Mouse (Mus musculus) C2C12 (cell line): Measurements from ENCODE around the gene Ppm1b. TPM values are rescaled to one million over a fixed set of nuclear protein-coding genes. Genes with fewer than 3 reads are reported as not detected.
"Not testable (repeated sequence)": the region's sequence is repeated elsewhere in the genome, so short reads cannot be mapped to it uniquely, and the experiment has no call there.

Source experiments
- H3K27me3 ChIP-seq: one replicate; pipeline ENCODE4 v1.6.1; 2011; ENCODE audit not compliant: control insufficient read depth, insufficient read depth, insufficient read length
- H3K36me3 ChIP-seq: one replicate; pipeline ENCODE4 v1.6.1; 2011; ENCODE audit not compliant: control insufficient read depth, insufficient read depth
- H3K4me3 ChIP-seq: one replicate; pipeline ENCODE4 v1.5.1; 2011; ENCODE audit warnings: mild to moderate bottlenecking, control low read depth; ENCODE audit not compliant: poor library complexity, insufficient read depth, severe bottlenecking
- H3K79me2 ChIP-seq: one replicate; pipeline ENCODE4 v1.6.1; 2011; ENCODE audit not compliant: control insufficient read depth, insufficient read depth
- H3K79me3 ChIP-seq: one replicate; pipeline ENCODE4 v1.6.1; 2011; ENCODE audit warnings: low read depth, control low read depth
- H3ac ChIP-seq: one replicate; pipeline ENCODE3; 2011; ENCODE audit warnings: low read depth; ENCODE audit not compliant: control insufficient read depth, insufficient read length
- CEBPB ChIP-seq: IDR thresholded peaks from one replicate; pipeline ENCODE4 v1.6.1; 2011; ENCODE audit warnings: low read depth, mild to moderate bottlenecking, control low read depth, moderate library complexity
- CTCF ChIP-seq: IDR thresholded peaks from one replicate; pipeline ENCODE4 v1.5.1; 2011; ENCODE audit not compliant: control insufficient read depth, insufficient read depth, insufficient read length
- FOSL1 ChIP-seq: IDR thresholded peaks from one replicate; pipeline ENCODE4 v1.8.0; 2011; ENCODE audit warnings: mild to moderate bottlenecking, low read length; ENCODE audit not compliant: poor library complexity, insufficient read depth, severe bottlenecking
- MAX ChIP-seq: IDR thresholded peaks from one replicate; pipeline ENCODE4 v1.6.1; 2011; ENCODE audit warnings: mild to moderate bottlenecking, control low read depth
- MYOD1 ChIP-seq: IDR thresholded peaks from one replicate; pipeline ENCODE4 v1.6.1; 2011; ENCODE audit warnings: low read depth; ENCODE audit not compliant: control insufficient read depth, insufficient read length
- MYOG ChIP-seq: IDR thresholded peaks from one replicate; pipeline ENCODE4 v1.6.1; 2011; ENCODE audit not compliant: control insufficient read depth, insufficient read length; ENCODE audit errors: extremely low read depth
- USF1 ChIP-seq: IDR thresholded peaks from one replicate; pipeline ENCODE4 v1.6.1; 2011; ENCODE audit warnings: low read depth, mild to moderate bottlenecking, control low read depth, moderate library complexity
- polyA plus RNA-seq: library from polyadenylated mRNA; unstranded; fragments of >200 nt; fragmentation: generic; extraction: Trizol; gene quantifications from one replicate; pipeline ENCODE4 v1.2.1, GENCODE M21; 2012; ENCODE audit warnings: missing spikeins

Gene Ppm1b
- polyA plus RNA-seq, 1 experiment, result 23.3 TPM

DNA sequence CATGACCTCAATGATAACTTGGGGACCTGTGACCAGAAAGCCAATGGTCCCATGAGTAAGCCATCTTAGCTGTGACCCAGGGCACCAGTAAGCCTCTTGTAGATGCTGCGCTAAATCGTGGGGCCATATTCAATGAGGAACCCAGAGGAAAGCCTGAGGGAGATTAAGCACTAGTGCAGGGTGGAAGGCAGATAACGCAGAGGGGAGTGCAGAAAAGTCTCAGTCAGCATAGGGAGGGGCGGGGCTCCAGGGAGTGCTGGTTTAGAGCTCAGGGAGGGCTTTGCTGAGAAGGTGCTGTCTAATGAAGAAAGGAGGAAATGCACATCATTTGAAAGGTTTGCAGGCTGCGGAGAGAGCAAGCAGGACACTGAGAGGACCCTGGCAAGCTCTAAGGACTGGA, 22.6 kb upstream of the Ppm1b start:
- no peak overlapping the region for H3ac ChIP-seq
- H3K79me2 ChIP-seq, result no peaks in the 10 kb centered on the region
- H3K4me3 ChIP-seq, result no peak overlapping the region
- H3K79me3 ChIP-seq, result no peaks in the 10 kb centered on the region
- TF ChIP-seq USF1, result no peak
- TF ChIP-seq CTCF, result no peak
- TF ChIP-seq FOSL1, result no peak
- TF ChIP-seq MYOD1, result no peak
- TF ChIP-seq MAX, result no peak
- TF ChIP-seq CEBPB, result no peak
- no peak for TF ChIP-seq MYOG
- H3K27me3 ChIP-seq, result no peaks in the 10 kb centered on the region
- H3K36me3 ChIP-seq, result no peaks in the 10 kb centered on the region

DNA sequence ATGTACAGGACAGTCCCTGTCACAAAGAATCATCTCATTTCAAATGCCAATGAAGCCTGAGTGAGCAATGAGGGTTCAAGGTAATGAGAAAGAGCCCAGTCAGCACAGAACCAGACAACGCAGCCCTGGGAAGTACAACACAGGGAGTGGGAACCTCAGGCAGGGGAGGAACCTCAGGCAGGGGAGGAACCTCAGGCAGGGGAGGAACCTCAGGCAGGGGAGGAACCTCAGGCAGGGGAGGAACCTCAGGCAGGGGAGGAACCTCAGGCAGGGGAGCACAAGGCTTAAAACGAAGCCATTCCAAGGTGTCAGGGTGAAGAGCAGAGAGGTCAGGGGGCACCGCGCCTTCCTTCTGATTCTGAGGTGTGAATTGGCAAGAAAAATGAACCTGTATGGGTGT, 20.9 kb upstream of the Ppm1b start:
- not testable (repeated sequence) for H3K36me3 ChIP-seq, H3K79me2 ChIP-seq, H3K27me3 ChIP-seq, H3K4me3 ChIP-seq, H3K79me3 ChIP-seq, H3ac ChIP-seq

DNA sequence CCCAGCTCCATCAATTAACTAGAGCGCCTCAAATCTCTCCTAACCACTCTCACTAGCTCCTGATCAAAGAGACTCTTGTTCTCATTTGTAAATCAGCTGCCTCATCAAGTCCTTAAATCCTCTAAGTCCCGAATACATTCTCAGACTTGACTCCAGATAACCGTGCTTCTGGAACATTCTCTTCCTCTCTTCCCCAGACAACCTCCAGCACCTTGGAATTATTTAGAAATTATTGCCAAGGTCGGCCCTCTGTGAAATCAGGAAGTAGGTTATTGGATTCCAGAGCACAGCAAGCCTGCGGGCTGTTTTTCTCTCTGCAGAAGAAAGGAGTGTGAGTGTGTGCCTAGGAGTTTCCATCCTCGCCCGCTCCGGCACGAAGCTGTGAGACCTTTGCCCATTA, 20.2 kb upstream of the Ppm1b start:
- TF ChIP-seq USF1 (no peak), CEBPB (no peak), MYOG (no peak), FOSL1 (no peak), CTCF (no peak), MYOD1 (no peak), MAX (no peak)
- no peaks in the 10 kb centered on the region for H3K36me3 ChIP-seq
- no peaks in the 10 kb centered on the region for H3K79me2 ChIP-seq
- no peaks in the 10 kb centered on the region for H3K79me3 ChIP-seq
- H3K27me3 ChIP-seq, result no peaks in the 10 kb centered on the region
- no peak overlapping the region for H3ac ChIP-seq
- no peak overlapping the region for H3K4me3 ChIP-seq

DNA sequence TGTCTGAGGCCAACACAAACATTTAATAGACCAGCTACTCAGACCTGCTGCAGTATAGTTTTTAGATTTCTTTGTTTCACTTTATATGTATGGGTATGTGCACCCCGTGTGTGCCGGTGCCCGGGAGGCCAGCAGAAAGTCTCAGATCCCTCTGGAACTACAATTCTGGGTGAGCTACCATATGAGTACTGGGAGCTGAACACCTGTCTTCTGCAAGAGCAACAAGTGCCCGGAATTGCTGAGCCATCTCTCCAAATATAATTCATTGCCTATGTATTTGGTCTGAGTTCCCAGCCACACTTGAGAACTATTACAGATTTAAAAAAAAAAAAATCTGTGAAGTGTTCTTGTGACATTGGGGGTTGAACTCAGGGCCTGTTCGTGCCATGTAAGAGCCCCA, 19.7 kb upstream of the Ppm1b start:
- no peaks in the 10 kb centered on the region for H3K27me3 ChIP-seq
- TF ChIP-seq USF1 (no peak), MYOG (no peak), CEBPB (no peak)

DNA sequence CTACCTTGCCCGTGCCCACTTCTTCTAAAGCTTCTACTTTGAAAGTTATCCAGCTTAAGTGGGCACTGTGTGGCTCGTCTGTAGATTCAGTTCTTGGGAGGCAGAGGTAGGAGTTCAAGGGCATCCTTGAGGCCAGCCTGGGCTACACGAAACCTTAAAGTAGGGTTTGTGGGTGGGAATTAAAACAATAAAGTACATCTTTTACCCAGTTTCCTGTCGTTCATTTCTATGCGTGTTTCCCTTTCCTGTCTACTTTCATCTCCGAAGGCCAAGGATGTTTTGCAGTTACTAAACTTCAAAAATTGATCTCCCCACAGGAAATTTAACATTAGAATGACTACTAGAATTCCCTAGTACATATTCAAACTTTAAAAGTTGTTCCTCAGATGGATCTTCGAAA, 19.3 kb upstream of the Ppm1b start:
- TF ChIP-seq MYOG (no peak), CEBPB (no peak), MYOD1 (no peak), CTCF (no peak), USF1 (no peak), MAX (no peak), FOSL1 (no peak)
- Histone ChIP-seq H3ac (no peak overlapping the region), H3K36me3 (no peaks in the 10 kb centered on the region), H3K79me2 (no peaks in the 10 kb centered on the region), H3K27me3 (no peaks in the 10 kb centered on the region), H3K4me3 (no peak overlapping the region), H3K79me3 (no peaks in the 10 kb centered on the region)

More for the DNA sequence above, 19.7 kb upstream of the Ppm1b start:
- Histone ChIP-seq H3K36me3 (no peaks in the 10 kb centered on the region), H3K79me2 (no peaks in the 10 kb centered on the region), H3K79me3 (no peaks in the 10 kb centered on the region), H3ac (no peak overlapping the region), H3K4me3 (no peak overlapping the region)

DNA sequence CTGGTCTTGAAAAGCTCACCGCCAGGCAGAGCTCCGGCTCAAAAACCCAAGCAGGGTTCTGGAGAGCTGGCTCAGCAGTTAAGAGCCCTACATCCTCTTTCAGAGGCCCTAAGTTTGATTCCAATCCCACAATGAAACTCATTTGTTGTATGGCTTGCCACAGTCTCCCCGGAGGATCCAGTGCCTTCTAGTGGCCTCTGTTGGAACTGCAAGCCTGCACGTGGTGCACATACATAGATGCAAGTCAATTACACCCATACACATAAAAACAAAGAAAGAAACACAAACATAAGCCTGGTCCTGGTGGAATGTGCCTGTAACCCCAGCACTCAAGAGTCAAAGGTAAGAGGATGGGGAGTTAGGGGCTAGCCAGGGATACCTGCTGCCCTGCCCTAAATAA, 18.3 kb upstream of the Ppm1b start:
- TF ChIP-seq MYOD1 (no peak), USF1 (no peak), MAX (no peak), MYOG (no peak), FOSL1 (no peak), CTCF (no peak), CEBPB (no peak)
- H3K36me3 ChIP-seq, result no peaks in the 10 kb centered on the region
- no peak overlapping the region for H3ac ChIP-seq
- H3K27me3 ChIP-seq, result no peaks in the 10 kb centered on the region
- H3K79me2 ChIP-seq, result no peaks in the 10 kb centered on the region
- no peaks in the 10 kb centered on the region for H3K79me3 ChIP-seq
- no peak overlapping the region for H3K4me3 ChIP-seq
